Mouse (Mus musculus) MEL (cell line): ENCODE data around the gene Mfsd4a. TPM values are rescaled to one million over a fixed set of nuclear protein-coding genes. Genes with fewer than 3 reads are reported as not detected.

Experiments used
- DNase-seq: peaks from one replicate; pipeline ENCODE4 v3.0.0; 2011; ENCODE audit warnings: low read depth, low spot score
- H3K27ac ChIP-seq: 2 replicates; pipeline ENCODE4 v1.5.1; 2012; ENCODE audit warnings: low read depth, mild to moderate bottlenecking, control low read depth, low read length, moderate library complexity; ENCODE audit not compliant: control insufficient read depth
- H3K27me3 ChIP-seq, 2 experiments: fragments of 150-350 bp in 1 of 2; sonication (generic) in 1 of 2; 2 replicates each; pipeline ENCODE4 v1.6.1; 2012; ENCODE audit warnings: low read length in 2 of 2, mild to moderate bottlenecking in 2 of 2, improper control_type of control experiment in 1 of 2, moderate library complexity in 1 of 2; ENCODE audit not compliant: insufficient read depth in 2 of 2, control insufficient read depth in 1 of 2
- H3K36me3 ChIP-seq, 2 experiments: 2 replicates each; pipeline ENCODE4 v1.6.1; 2012 to 2014; ENCODE audit warnings: low read length in 2 of 2, improper control_type of control experiment in 1 of 2, inconsistent platforms in 1 of 2, mild to moderate bottlenecking in 1 of 2; ENCODE audit not compliant: insufficient read depth in 2 of 2, control insufficient read depth in 1 of 2
- H3K4me1 ChIP-seq, 2 experiments: fragments of 150-350 bp in 1 of 2; sonication (generic) in 1 of 2; 2 replicates each; pipeline ENCODE4 v1.6.1; 2012; ENCODE audit warnings: low read length in 2 of 2, improper control_type of control experiment in 1 of 2, mild to moderate bottlenecking in 1 of 2; ENCODE audit not compliant: insufficient read depth in 2 of 2, control insufficient read depth in 1 of 2
- H3K4me3 ChIP-seq, 2 experiments: fragments of 150-350 bp in 1 of 2; sonication (generic) in 1 of 2; 2 replicates each; pipeline ENCODE4 v1.5.1; 2012; ENCODE audit warnings: low read depth in 2 of 2, low read length in 2 of 2, mild to moderate bottlenecking in 2 of 2, moderate library complexity in 2 of 2, control low read depth in 1 of 2, improper control_type of control experiment in 1 of 2; ENCODE audit not compliant: control insufficient read depth in 1 of 2, insufficient read depth in 1 of 2
- H3K79me2 ChIP-seq: 2 replicates; pipeline ENCODE4 v1.6.1; 2012; ENCODE audit warnings: mild to moderate bottlenecking, low read length, moderate library complexity; ENCODE audit not compliant: control insufficient read depth, poor library complexity, insufficient read depth
- H3K9ac ChIP-seq: 2 replicates; pipeline ENCODE4 v1.6.1; 2012; ENCODE audit warnings: low read depth, mild to moderate bottlenecking, control low read depth, low read length, moderate library complexity; ENCODE audit not compliant: control insufficient read depth, poor library complexity, severe bottlenecking
- H3K9me3 ChIP-seq: fragments of 150-350 bp; sonication (generic); replicated peaks from 2 replicates; pipeline ENCODE4 v1.6.1; 2012; ENCODE audit warnings: mild to moderate bottlenecking, low read length, improper control_type of control experiment, moderate library complexity; ENCODE audit not compliant: insufficient read depth
- CTCF ChIP-seq, 3 experiments: IDR thresholded peaks in 2 of 3; conservative IDR thresholded peaks in 1 of 3; 2 replicates each; pipeline ENCODE4 v1.5.1; 2011 to 2012; ENCODE audit warnings: low read length in 3 of 3, low read depth in 2 of 3, mild to moderate bottlenecking in 2 of 3, improper control_type of control experiment in 1 of 3, inconsistent platforms in 1 of 3, mixed read lengths in 1 of 3, moderate library complexity in 1 of 3; ENCODE audit not compliant: control insufficient read depth in 1 of 3, insufficient read depth in 1 of 3, poor library complexity in 1 of 3, severe bottlenecking in 1 of 3
- E2F4 ChIP-seq: IDR thresholded peaks from 2 replicates; pipeline ENCODE4 v1.6.1; 2011; ENCODE audit warnings: low read depth, low read length, improper control_type of control experiment, borderline replicate concordance
- EP300 ChIP-seq, 2 experiments: IDR thresholded peaks; 2 replicates each; pipeline ENCODE4 v1.6.1; 2011; ENCODE audit warnings: improper control_type of control experiment in 2 of 2, low read length in 2 of 2, low read depth in 1 of 2, mild to moderate bottlenecking in 1 of 2
- GABPA ChIP-seq: IDR thresholded peaks from 2 replicates; pipeline ENCODE4 v1.6.1; 2012; ENCODE audit warnings: low read depth, mild to moderate bottlenecking, inconsistent platforms, low read length, improper control_type of control experiment, moderate library complexity
- GATA1 ChIP-seq: IDR thresholded peaks from 2 replicates; pipeline ENCODE4 v1.6.1; 2011; ENCODE audit warnings: low read depth, low read length, improper control_type of control experiment
- HCFC1 ChIP-seq: IDR thresholded peaks from 2 replicates; pipeline ENCODE4 v1.6.1; 2012; ENCODE audit warnings: low read depth, mild to moderate bottlenecking, inconsistent platforms, low read length, improper control_type of control experiment, moderate library complexity
- JUND ChIP-seq: IDR thresholded peaks from 2 replicates; pipeline ENCODE4 v1.6.1; 2011; ENCODE audit warnings: low read depth, mild to moderate bottlenecking, improper control_type of control experiment, low read length
- MYB ChIP-seq: IDR thresholded peaks from 2 replicates; pipeline ENCODE4 v1.6.1; 2011; ENCODE audit warnings: mild to moderate bottlenecking, low read depth, low read length, improper control_type of control experiment
- MYC ChIP-seq: IDR thresholded peaks from 2 replicates; pipeline ENCODE4 v1.6.1; 2011; ENCODE audit warnings: low read depth, mild to moderate bottlenecking, low read length, improper control_type of control experiment, moderate library complexity
- RAD21 ChIP-seq: IDR thresholded peaks from 2 replicates; pipeline ENCODE4 v1.6.1; 2011; ENCODE audit warnings: mild to moderate bottlenecking, low read depth, low read length, improper control_type of control experiment
- SIN3A ChIP-seq: IDR thresholded peaks from 2 replicates; pipeline ENCODE4 v1.6.1; 2012; ENCODE audit warnings: low read length, improper control_type of control experiment, inconsistent platforms
- SMC3 ChIP-seq: IDR thresholded peaks from 2 replicates; pipeline ENCODE4 v1.6.1; 2011; ENCODE audit warnings: low read depth, low read length, improper control_type of control experiment
- TAL1 ChIP-seq: IDR thresholded peaks from 2 replicates; pipeline ENCODE4 v1.6.1; 2012; ENCODE audit warnings: mild to moderate bottlenecking, inconsistent platforms, low read length, moderate library complexity, mixed read lengths
- TCF12 ChIP-seq: IDR thresholded peaks from 2 replicates; pipeline ENCODE4 v1.6.1; 2014; ENCODE audit warnings: low read depth, mild to moderate bottlenecking, inconsistent platforms, low read length, improper control_type of control experiment, moderate library complexity
- UBTF ChIP-seq: IDR thresholded peaks from 2 replicates; pipeline ENCODE4 v1.6.1; 2012; ENCODE audit warnings: low read depth, mild to moderate bottlenecking, inconsistent platforms, low read length, improper control_type of control experiment, moderate library complexity, borderline replicate concordance; ENCODE audit not compliant: insufficient read depth
- ZKSCAN1 ChIP-seq: IDR thresholded peaks from 2 replicates; pipeline ENCODE4 v1.6.1; 2012; ENCODE audit warnings: low read depth, mild to moderate bottlenecking, inconsistent platforms, low read length, improper control_type of control experiment, moderate library complexity
- ZMIZ1 ChIP-seq: IDR thresholded peaks from 2 replicates; pipeline ENCODE4 v1.6.1; 2012; ENCODE audit warnings: low read depth, mild to moderate bottlenecking, inconsistent platforms, low read length, improper control_type of control experiment, moderate library complexity
- polyA plus RNA-seq, 2 experiments: library from polyadenylated mRNA; stranded (reverse) in 1 of 2; unstranded in 1 of 2; fragments of >175 nt in 1 of 2; fragments of >200 nt in 1 of 2; gene quantifications; 2 replicates each; pipeline versions ENCODE4 v1.2.1 to v1.2.4; 2012; ENCODE audit warnings: low replicate concordance in 2 of 2, low read depth in 1 of 2; ENCODE audit not compliant: insufficient read length in 2 of 2, insufficient read depth in 1 of 2, missing spikeins in 1 of 2
- total RNA-seq: library from RNA; depleted of rRNA; stranded (reverse); fragments of 300-350 nt; gene quantifications from 2 replicates; pipeline ENCODE4 v1.2.3, GENCODE M21; 2012

Mfsd4a gene
- total and polyA plus RNA-seq, 3 experiments, result 3.6 to 15.5 TPM; not detected in 1

DNA sequence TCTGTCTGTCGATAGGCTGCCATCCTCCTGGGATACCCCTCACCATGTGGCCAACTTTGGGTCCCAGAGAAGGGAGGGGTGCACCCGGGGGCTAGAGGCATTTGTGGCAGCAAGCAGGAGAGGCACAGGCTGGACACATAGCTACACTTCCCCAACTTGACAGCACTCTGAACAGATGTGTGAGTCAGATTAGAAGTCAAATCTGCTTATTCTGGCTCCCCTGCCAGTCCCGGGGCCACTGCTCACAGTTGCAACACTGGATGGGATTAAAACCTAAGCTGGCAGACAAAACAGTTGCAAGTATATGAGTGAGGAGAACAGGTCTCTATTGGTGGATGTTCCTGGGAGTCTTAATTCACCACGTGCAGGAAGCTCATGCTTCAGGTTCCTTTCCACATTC is 31.9 kb upstream of the Mfsd4a start:
- H3K4me3 ChIP-seq, result no peak overlapping the region
- no peak overlapping the region for H3K9ac ChIP-seq
- H3K4me1 ChIP-seq, result peaks cover 0 to 34% of the 10 kb centered on the region in 2 experiments; a peak in 2 of 4 replicates
- peak; percentile 77 for TF ChIP-seq TAL1
- TF ChIP-seq GABPA, result no peak
- TF ChIP-seq EP300 (IDR thresholded peaks at IDR 0.05; ENCODE audit: low read depth in 1 of 2, low read length in 2 of 2), result peak; percentile 50 to 52; a peak in 3 of 4 replicates
- TF ChIP-seq TCF12, result peak; percentile 67
- peak; percentile 53 for TF ChIP-seq GATA1
- no peak overlapping the region for H3K27ac ChIP-seq
- no peaks in the 10 kb centered on the region for H3K27me3 ChIP-seq
- no peaks in the 10 kb centered on the region for H3K79me2 ChIP-seq
- no peaks in the 10 kb centered on the region for H3K9me3 ChIP-seq
- peak; percentile 66 for DNase-seq
- H3K36me3 ChIP-seq, result peaks cover 0 to 11% of the 10 kb centered on the region in 2 experiments; a peak in 2 of 4 replicates

DNA sequence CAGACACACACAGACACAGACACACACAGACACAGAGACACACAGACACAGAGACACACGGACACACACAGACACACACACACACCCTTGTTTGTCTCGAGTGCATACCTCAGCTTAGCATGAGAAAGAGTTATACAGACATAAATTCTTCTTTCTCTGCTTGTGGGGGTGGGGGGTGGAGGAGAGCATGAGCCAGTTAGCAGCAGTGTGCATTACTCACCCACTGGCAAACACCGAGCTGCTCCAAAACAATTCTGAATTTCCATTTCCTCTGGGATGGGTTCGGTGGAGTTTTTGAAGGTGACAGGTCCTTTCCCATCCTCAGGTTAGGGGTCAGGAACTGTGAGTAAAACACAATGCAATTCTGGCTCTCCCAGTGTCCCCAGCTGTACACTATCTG is 31.2 kb upstream of the Mfsd4a start:
- H3K27ac ChIP-seq, result no peak overlapping the region
- H3K4me1 ChIP-seq, result peaks cover 0 to 34% of the 10 kb centered on the region in 2 experiments; a peak in 2 of 4 replicates
- no peaks in the 10 kb centered on the region for H3K79me2 ChIP-seq
- H3K9ac ChIP-seq, result no peak overlapping the region
- H3K9me3 ChIP-seq, result no peaks in the 10 kb centered on the region
- H3K36me3 ChIP-seq, result peaks cover 0 to 11% of the 10 kb centered on the region in 2 experiments; a peak in 2 of 4 replicates
- no peaks in the 10 kb centered on the region for H3K27me3 ChIP-seq
- TF ChIP-seq SMC3 (no peak), CTCF (IDR thresholded peaks at IDR 0.05 in 2 of 3, conservative IDR thresholded peaks at IDR 0.05 in 1 of 3; ENCODE audit: control insufficient read depth in 1 of 3, insufficient read depth in 1 of 3, low read depth in 2 of 3, low read length in 3 of 3, poor library complexity in 1 of 3, severe bottlenecking in 1 of 3) (no peak), ZMIZ1 (no peak), E2F4 (no peak), JUND (no peak), SIN3A (no peak), HCFC1 (no peak), UBTF (no peak), RAD21 (no peak), MYC (no peak), MYB (no peak), ZKSCAN1 (no peak)
- no peak overlapping the region for H3K4me3 ChIP-seq
- DNase-seq, result no peak
